Mouse (Mus musculus) layer of hippocampus, adult 2 months (tissue): ENCODE results near the gene Naaladl2. TPM values are rescaled to one million over a fixed set of nuclear protein-coding genes. Genes with fewer than 3 reads are reported as not detected.
A peak's percentile ranks its signal among the peaks of the same experiment; 100 is the strongest.

Source experiments
- DNase-seq, 2 experiments: peaks; one replicate each; pipeline ENCODE4 v3.0.0; 2022; ENCODE audit warnings: low spot score in 2 of 2
- H3K27ac ChIP-seq: fragments of 200-600 bp; 2 replicates; pipeline ENCODE4 v1.8.1; 2022
- H3K4me3 ChIP-seq: fragments of 200-600 bp; 2 replicates; pipeline ENCODE4 v1.8.1; 2022; ENCODE audit warnings: mild to moderate bottlenecking
- CTCF ChIP-seq: fragments of 200-600 bp; conservative IDR thresholded peaks from 2 replicates; pipeline ENCODE4 v1.8.1; 2022; ENCODE audit warnings: antibody characterized with exemption, mild to moderate bottlenecking, moderate library complexity
- total RNA-seq, 2 experiments: library from RNA; stranded (reverse); gene quantifications; 2 replicates each; pipeline ENCODE4 v1.2.3; 2021

Naaladl2 gene
- total RNA-seq, 2 experiments from 2014 or later, result 2.2 to 2.5 TPM

- TF ChIP-seq CTCF, result no peak
- no peak overlapping the region for H3K27ac ChIP-seq
- no peak overlapping the region for H3K4me3 ChIP-seq
- no peak for DNase-seq
Observed at GRCm38 (mm10) chr3:24719181-24719749, 424.8 kb downstream of the Naaladl2 start.

GRCm38 (mm10) chr3:24714770-24715169 lies 429.3 kb downstream of the Naaladl2 start:
- DNase-seq, result peak in 1 of 2 experiments; percentile 4
- Histone ChIP-seq H3K4me3 (no peak overlapping the region), H3K27ac (no peak overlapping the region)
- TF ChIP-seq CTCF, result no peak

- no peak for TF ChIP-seq CTCF
- no peak for DNase-seq
- Histone ChIP-seq H3K4me3 (no peak overlapping the region), H3K27ac (no peak overlapping the region)
Observed at GRCm38 (mm10) chr3:24705778-24706423, 438.2 kb downstream of the Naaladl2 start.

GRCm38 (mm10) chr3:24690162-24690915 lies 453.7 kb downstream of the Naaladl2 start:
- no peak overlapping the region for H3K4me3 ChIP-seq
- DNase-seq, result no peak
- no peak overlapping the region for H3K27ac ChIP-seq
- TF ChIP-seq CTCF, result no peak

GRCm38 (mm10) chr3:24670500-24670899 lies 473.6 kb downstream of the Naaladl2 start:
- Histone ChIP-seq H3K27ac (no peak overlapping the region), H3K4me3 (no peak overlapping the region)
- TF ChIP-seq CTCF, result no peak
- no peak for DNase-seq

- no peak overlapping the region for H3K27ac ChIP-seq
- DNase-seq, result no peak
- H3K4me3 ChIP-seq, result no peak overlapping the region
- TF ChIP-seq CTCF, result no peak
Observed at GRCm38 (mm10) chr3:24668052-24668916, 475.8 kb downstream of the Naaladl2 start.

- H3K4me3 ChIP-seq, result no peak overlapping the region
- DNase-seq, result no peak
- TF ChIP-seq CTCF, result no peak
- H3K27ac ChIP-seq, result no peak overlapping the region
Observed at GRCm38 (mm10) chr3:24665408-24665807, 478.7 kb downstream of the Naaladl2 start.

GRCm38 (mm10) chr3:24663749-24664148 lies 480.3 kb downstream of the Naaladl2 start:
- Histone ChIP-seq H3K4me3 (no peak overlapping the region), H3K27ac (no peak overlapping the region)
- no peak for TF ChIP-seq CTCF
- no peak for DNase-seq

- no peak for DNase-seq
- H3K27ac ChIP-seq, result no peak overlapping the region
- H3K4me3 ChIP-seq, result no peak overlapping the region
- TF ChIP-seq CTCF, result no peak
Observed at GRCm38 (mm10) chr3:24630032-24630431, 514.0 kb downstream of the Naaladl2 start.

GRCm38 (mm10) chr3:24605485-24605884 lies 538.6 kb downstream of the Naaladl2 start:
- DNase-seq, result peak in 1 of 2 experiments; percentile 3
- peak overlapping the region; percentile 24; the same call in 1 of the 2 replicates for H3K27ac ChIP-seq
- H3K4me3 ChIP-seq, result no peak overlapping the region
- TF ChIP-seq CTCF, result no peak

GRCm38 (mm10) chr3:24604791-24605320 lies 539.2 kb downstream of the Naaladl2 start:
- no peak for DNase-seq
- no peak for TF ChIP-seq CTCF
- Histone ChIP-seq H3K4me3 (no peak overlapping the region), H3K27ac (peak overlapping the region; percentile 24; the same call in 1 of the 2 replicates)

GRCm38 (mm10) chr3:24595447-24595846 lies 548.6 kb downstream of the Naaladl2 start:
- H3K4me3 ChIP-seq, result no peak overlapping the region
- no peak for TF ChIP-seq CTCF
- no peak for DNase-seq
- no peak overlapping the region for H3K27ac ChIP-seq
